Mouse (Mus musculus) hindbrain, embryonic 11.5 days (tissue): Measurements from ENCODE around the gene Syn3. TPM values are rescaled to one million over a fixed set of nuclear protein-coding genes. Genes with fewer than 3 reads are reported as not detected.

Experiments
- ATAC-seq: fragments of 200-750 bp; cut with Nextera tagmentation; 2 replicates; pipeline ENCODE4 v1.8.0; 2017; ENCODE audit warnings: mild to moderate bottlenecking, moderate TSS enrichment, moderate library complexity; ENCODE audit not compliant: low FRiP score
- DNase-seq: peaks from one replicate; pipeline ENCODE4 v3.0.0-alpha.2; 2015; ENCODE audit warnings: low spot score
- H3K27ac ChIP-seq: fragments of 300-500 bp; sonication (generic); 2 replicates; pipeline ENCODE4 v1.5.1; 2014; ENCODE audit warnings: mild to moderate bottlenecking, low read depth, low read length
- H3K27me3 ChIP-seq: fragments of 300-500 bp; sonication (generic); 2 replicates; pipeline ENCODE4 v1.6.1; 2014; ENCODE audit warnings: mild to moderate bottlenecking, low read length, moderate library complexity, mixed read lengths; ENCODE audit not compliant: control insufficient read depth, insufficient read depth
- H3K36me3 ChIP-seq: fragments of 300-500 bp; sonication (generic); 2 replicates; pipeline ENCODE4 v1.6.1; 2014; ENCODE audit warnings: mild to moderate bottlenecking, low read length, moderate library complexity, mixed read lengths; ENCODE audit not compliant: control insufficient read depth, insufficient read depth
- H3K4me1 ChIP-seq: fragments of 300-500 bp; sonication (generic); replicated peaks from 2 replicates; pipeline ENCODE4 v1.6.1; 2014; ENCODE audit warnings: low read length, mixed read lengths; ENCODE audit not compliant: control insufficient read depth, insufficient read depth
- H3K4me2 ChIP-seq: fragments of 300-500 bp; sonication (generic); replicated peaks from 2 replicates; pipeline ENCODE4 v1.6.1; 2014; ENCODE audit warnings: mild to moderate bottlenecking, low read depth, low read length
- H3K4me3 ChIP-seq: fragments of 300-500 bp; sonication (generic); 2 replicates; pipeline ENCODE4 v1.5.1; 2014; ENCODE audit warnings: low read depth, low read length
- H3K9ac ChIP-seq: fragments of 300-500 bp; sonication (generic); 2 replicates; pipeline ENCODE4 v1.6.1; 2014; ENCODE audit warnings: low read depth, low read length
- H3K9me3 ChIP-seq: fragments of 300-500 bp; sonication (generic); 2 replicates; pipeline ENCODE4 v1.6.1; 2016; ENCODE audit warnings: low read length; ENCODE audit not compliant: control insufficient read depth
- WGBS: fragments of 180-500 bp; shearing (Covaris S2); extraction: QIAGEN DNeasy Blood & Tissue Kit; methylation state at CpG from one replicate; pipeline ENCODE4 v1.1.7; 2014; 5-methylcytosine and 5-hydroxymethylcytosine counted together
- polyA plus RNA-seq: library from polyadenylated mRNA; unstranded; fragments of >200 nt; fragmentation: Nextera tagmentation; extraction: Ambion mirVana; gene quantifications from 2 replicates; pipeline ENCODE4 v1.2.1, GENCODE M21; 2014

The Syn3 gene
- polyA plus RNA-seq, 1 experiment from 2014 or later = 5.9 TPM

- H3K4me1 ChIP-seq = no peaks in the 10 kb centered on the region
- DNase-seq (no peak), ATAC-seq (no peak)
- no peaks in the 10 kb centered on the region for H3K36me3 ChIP-seq
- WGBS = 86% methylated on average over 4 of the region's 4 CpGs
- H3K4me3 ChIP-seq = no peak overlapping the region
- no peak overlapping the region for H3K4me2 ChIP-seq
- no peak overlapping the region for H3K9ac ChIP-seq
- no peak overlapping the region for H3K27ac ChIP-seq
- no peaks in the 10 kb centered on the region for H3K9me3 ChIP-seq
- no peaks in the 10 kb centered on the region for H3K27me3 ChIP-seq
Observed at GRCm38 (mm10) chr10:86323275-86323994, 175.3 kb downstream of the Syn3 start.

- no peaks in the 10 kb centered on the region for H3K4me1 ChIP-seq
- no peak overlapping the region for H3K4me2 ChIP-seq
- no peak overlapping the region for H3K27ac ChIP-seq
- ATAC-seq (no peak), DNase-seq (no peak)
- no peaks in the 10 kb centered on the region for H3K27me3 ChIP-seq
- no peaks in the 10 kb centered on the region for H3K9me3 ChIP-seq
- no peaks in the 10 kb centered on the region for H3K36me3 ChIP-seq
- H3K9ac ChIP-seq = no peak overlapping the region
- 50% methylated on average over 1 of the region's 1 CpGs for WGBS
- no peak overlapping the region for H3K4me3 ChIP-seq
Observed at GRCm38 (mm10) chr10:86322006-86322405, 176.7 kb downstream of the Syn3 start.

DNA sequence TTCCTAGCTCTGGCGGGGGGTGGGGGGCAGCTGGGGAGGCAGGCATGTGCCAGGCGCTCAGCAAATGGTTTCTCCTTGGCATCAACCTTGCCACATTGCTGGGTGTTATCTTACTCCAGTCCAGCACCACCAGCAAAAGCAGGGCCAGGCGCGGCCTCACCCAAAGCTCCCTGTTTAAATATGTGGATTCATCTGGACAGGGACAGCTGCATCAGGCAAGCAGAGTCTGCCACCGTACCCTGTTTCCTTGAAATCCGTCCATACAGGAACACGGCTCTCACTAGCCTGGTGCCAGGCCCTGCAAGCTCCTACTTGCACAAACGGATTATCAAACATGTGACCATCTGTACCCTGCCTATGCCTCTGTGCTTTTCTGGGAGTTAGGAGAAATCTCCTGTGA lies 177.5 kb downstream of the Syn3 start:
- Histone ChIP-seq H3K9ac (no peak overlapping the region), H3K9me3 (no peaks in the 10 kb centered on the region), H3K4me3 (no peak overlapping the region), H3K4me2 (no peak overlapping the region), H3K4me1 (no peaks in the 10 kb centered on the region), H3K36me3 (no peaks in the 10 kb centered on the region), H3K27ac (no peak overlapping the region), H3K27me3 (no peaks in the 10 kb centered on the region)
- DNase-seq (no peak), ATAC-seq (no peak)
- 84% methylated on average over 8 of the region's 8 CpGs for WGBS

- H3K9me3 ChIP-seq = no peaks in the 10 kb centered on the region
- DNase-seq = no peak
- no peak for ATAC-seq
- H3K27me3 ChIP-seq = no peaks in the 10 kb centered on the region
- no peak overlapping the region for H3K4me2 ChIP-seq
- no peak overlapping the region for H3K9ac ChIP-seq
- WGBS = 90% methylated on average over 5 of the region's 5 CpGs
- no peaks in the 10 kb centered on the region; the same call in 1 of the 2 replicates for H3K4me1 ChIP-seq
- no peak overlapping the region for H3K4me3 ChIP-seq
- H3K27ac ChIP-seq = no peak overlapping the region
- no peaks in the 10 kb centered on the region for H3K36me3 ChIP-seq
Observed at GRCm38 (mm10) chr10:86320204-86320603, 178.5 kb downstream of the Syn3 start.

- Histone ChIP-seq H3K4me2 (no peak overlapping the region), H3K4me1 (no peaks in the 10 kb centered on the region; the same call in 1 of the 2 replicates), H3K9me3 (no peaks in the 10 kb centered on the region), H3K4me3 (no peak overlapping the region), H3K27ac (no peak overlapping the region), H3K27me3 (no peaks in the 10 kb centered on the region), H3K36me3 (no peaks in the 10 kb centered on the region), H3K9ac (no peak overlapping the region)
- no peak for ATAC-seq
- 16% methylated on average over 3 of the region's 3 CpGs for WGBS
- no peak for DNase-seq
Observed at GRCm38 (mm10) chr10:86319526-86319925, 179.2 kb downstream of the Syn3 start.

DNA sequence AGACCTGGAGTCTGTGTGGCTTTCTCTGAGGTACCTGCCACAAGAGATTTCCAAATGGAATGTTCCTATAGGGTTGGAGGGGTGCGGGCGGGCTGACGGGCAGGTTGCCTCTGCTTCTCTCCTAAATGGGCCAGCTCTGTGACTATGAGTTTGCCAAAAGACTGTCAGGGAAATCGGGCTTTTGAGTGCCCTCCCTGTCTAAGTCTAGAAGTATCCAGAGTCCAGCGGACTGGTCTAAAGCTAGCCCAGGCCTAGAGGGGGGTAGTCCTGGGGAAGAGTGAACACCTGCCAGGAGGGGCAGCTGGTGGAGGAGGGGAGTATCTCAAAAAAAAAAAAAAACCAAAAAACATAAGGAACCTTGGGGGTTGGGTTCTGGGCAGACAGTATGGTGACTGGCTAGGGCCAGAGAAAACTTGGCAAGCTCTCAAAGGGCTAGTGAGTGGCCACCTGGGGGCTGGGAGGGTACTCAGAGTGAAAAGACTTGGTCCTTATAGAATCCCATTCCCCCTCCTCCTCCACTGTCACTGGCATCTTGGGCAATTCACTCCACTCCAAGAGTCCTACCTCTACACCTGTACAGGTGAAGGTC lies 180.1 kb downstream of the Syn3 start:
- no peak overlapping the region for H3K4me2 ChIP-seq
- H3K27ac ChIP-seq = no peak overlapping the region
- H3K4me3 ChIP-seq = no peak overlapping the region
- WGBS = 77% methylated on average over 5 of the region's 5 CpGs
- DNase-seq (no peak), ATAC-seq (no peak)
- no peaks in the 10 kb centered on the region for H3K36me3 ChIP-seq
- H3K27me3 ChIP-seq = no peaks in the 10 kb centered on the region
- H3K9ac ChIP-seq = no peak overlapping the region
- no peaks in the 10 kb centered on the region; the same call in 1 of the 2 replicates for H3K4me1 ChIP-seq
- no peaks in the 10 kb centered on the region for H3K9me3 ChIP-seq

- H3K4me3 ChIP-seq = no peak overlapping the region
- 80% methylated on average over 7 of the region's 7 CpGs for WGBS
Observed at GRCm38 (mm10) chr10:86317633-86318032, 181.1 kb downstream of the Syn3 start.

GRCm38 (mm10) chr10:86315513-86315912 lies 183.2 kb downstream of the Syn3 start:
- H3K4me2 ChIP-seq = no peak overlapping the region
- DNase-seq (no peak), ATAC-seq (no peak)
- H3K36me3 ChIP-seq = no peaks in the 10 kb centered on the region
- no peak overlapping the region for H3K27ac ChIP-seq
- no peak overlapping the region for H3K9ac ChIP-seq
- no peaks in the 10 kb centered on the region for H3K9me3 ChIP-seq
- H3K27me3 ChIP-seq = no peaks in the 10 kb centered on the region
- no peak overlapping the region for H3K4me3 ChIP-seq
- 61% methylated on average over 3 of the region's 3 CpGs for WGBS
- H3K4me1 ChIP-seq = no peaks in the 10 kb centered on the region; the same call in 1 of the 2 replicates

More at GRCm38 (mm10) chr10:86317633-86318032, 181.1 kb downstream of the Syn3 start:
- no peak overlapping the region for H3K27ac ChIP-seq
- ATAC-seq = peak; percentile 43; the same call in 1 of the 2 replicates
- no peaks in the 10 kb centered on the region; the same call in 1 of the 2 replicates for H3K4me1 ChIP-seq
- no peaks in the 10 kb centered on the region for H3K9me3 ChIP-seq
- H3K9ac ChIP-seq = no peak overlapping the region
- H3K4me2 ChIP-seq = no peak overlapping the region
- no peaks in the 10 kb centered on the region for H3K27me3 ChIP-seq
- DNase-seq = no peak
- no peaks in the 10 kb centered on the region for H3K36me3 ChIP-seq

- Histone ChIP-seq H3K27me3 (no peaks in the 10 kb centered on the region), H3K9ac (no peak overlapping the region), H3K36me3 (no peaks in the 10 kb centered on the region), H3K4me3 (no peak overlapping the region), H3K9me3 (no peaks in the 10 kb centered on the region), H3K4me1 (no peaks in the 10 kb centered on the region; the same call in 1 of the 2 replicates), H3K4me2 (no peak overlapping the region), H3K27ac (no peak overlapping the region)
- ATAC-seq = no peak
- no peak for DNase-seq
- 88% methylated on average over 1 of the region's 1 CpGs for WGBS
Observed at GRCm38 (mm10) chr10:86313448-86313847, 185.2 kb downstream of the Syn3 start.
